Mouse (Mus musculus): ENCODE measurements around the gene Tigd3.

- TF ChIP-seq CTCF (IDR thresholded peaks at IDR 0.05; ENCODE audit: low read depth) = no peak
- TF ChIP-seq EP300 (IDR thresholded peaks at IDR 0.05; ENCODE audit: low read depth) = no peak
Measured at GRCm38 (mm10) chr19:5894002-5894678, at the start of gene Tigd3.
